Mouse (Mus musculus) MEL (cell line): ENCODE results near the gene Rftn2.

Source experiments
- CTCF ChIP-seq, 3 experiments: IDR thresholded peaks in 2 of 3; conservative IDR thresholded peaks in 1 of 3; 2 replicates each; pipeline ENCODE4 v1.5.1; 2011 to 2012; ENCODE audit warnings: low read length in 3 of 3, low read depth in 2 of 3, mild to moderate bottlenecking in 2 of 3, improper control_type of control experiment in 1 of 3, inconsistent platforms in 1 of 3, mixed read lengths in 1 of 3, moderate library complexity in 1 of 3; ENCODE audit not compliant: control insufficient read depth in 1 of 3, insufficient read depth in 1 of 3, poor library complexity in 1 of 3, severe bottlenecking in 1 of 3
- E2F4 ChIP-seq: IDR thresholded peaks from 2 replicates; pipeline ENCODE4 v1.6.1; 2011; ENCODE audit warnings: low read depth, low read length, improper control_type of control experiment, borderline replicate concordance
- EP300 ChIP-seq, 2 experiments: IDR thresholded peaks; 2 replicates each; pipeline ENCODE4 v1.6.1; 2011; ENCODE audit warnings: improper control_type of control experiment in 2 of 2, low read length in 2 of 2, low read depth in 1 of 2, mild to moderate bottlenecking in 1 of 2
- JUND ChIP-seq: IDR thresholded peaks from 2 replicates; pipeline ENCODE4 v1.6.1; 2011; ENCODE audit warnings: low read depth, mild to moderate bottlenecking, improper control_type of control experiment, low read length
- MAFK ChIP-seq: IDR thresholded peaks from 2 replicates; pipeline ENCODE4 v1.6.1; 2011; ENCODE audit warnings: low read depth, mild to moderate bottlenecking, low read length, improper control_type of control experiment, borderline replicate concordance
- POLR2A ChIP-seq, 2 experiments: IDR thresholded peaks; 2 replicates each; pipeline ENCODE4 v1.6.1; 2011 to 2012; ENCODE audit warnings: low read length in 2 of 2, mild to moderate bottlenecking in 2 of 2, control low read depth in 1 of 2, improper control_type of control experiment in 1 of 2, low read depth in 1 of 2, moderate library complexity in 1 of 2; ENCODE audit not compliant: control insufficient read depth in 1 of 2, insufficient read depth in 1 of 2, poor library complexity in 1 of 2
- TCF12 ChIP-seq: IDR thresholded peaks from 2 replicates; pipeline ENCODE4 v1.6.1; 2014; ENCODE audit warnings: low read depth, mild to moderate bottlenecking, inconsistent platforms, low read length, improper control_type of control experiment, moderate library complexity
- USF1 ChIP-seq: IDR thresholded peaks from 2 replicates; pipeline ENCODE4 v1.6.1; 2014; ENCODE audit warnings: low read depth, mild to moderate bottlenecking, inconsistent platforms, low read length, improper control_type of control experiment, moderate library complexity
- ZKSCAN1 ChIP-seq: IDR thresholded peaks from 2 replicates; pipeline ENCODE4 v1.6.1; 2012; ENCODE audit warnings: low read depth, mild to moderate bottlenecking, inconsistent platforms, low read length, improper control_type of control experiment, moderate library complexity
- ZNF384 ChIP-seq: IDR thresholded peaks from 2 replicates; pipeline ENCODE4 v1.6.1; 2012; ENCODE audit warnings: low read depth, mild to moderate bottlenecking, inconsistent platforms, low read length, improper control_type of control experiment

DNA sequence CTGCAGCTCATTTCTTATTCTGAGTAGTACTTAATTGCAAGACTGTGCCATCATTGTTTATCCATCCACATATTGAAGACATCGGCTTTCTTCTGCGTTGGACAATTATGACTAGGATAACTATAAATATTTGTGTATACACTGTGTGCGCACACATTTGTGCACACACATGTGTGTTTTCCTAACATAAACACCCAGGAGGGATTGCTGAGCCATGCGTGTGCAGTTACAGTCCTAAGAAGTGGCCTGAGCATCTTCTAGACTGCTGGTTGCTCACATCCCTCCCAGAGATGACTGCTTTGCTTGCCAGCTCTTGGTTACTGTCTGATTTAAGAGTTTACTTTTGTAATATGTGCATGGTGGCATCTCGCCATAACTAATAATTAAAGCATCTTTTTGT lies 44.2 kb downstream of the Rftn2 start:
- TF ChIP-seq ZNF384 (no peak), ZKSCAN1 (no peak), CTCF (IDR thresholded peaks at IDR 0.05 in 2 of 3, conservative IDR thresholded peaks at IDR 0.05 in 1 of 3; ENCODE audit: control insufficient read depth in 1 of 3, insufficient read depth in 1 of 3, low read depth in 2 of 3, low read length in 3 of 3, poor library complexity in 1 of 3, severe bottlenecking in 1 of 3) (no peak), TCF12 (no peak), EP300 (IDR thresholded peaks at IDR 0.05; ENCODE audit: low read depth in 1 of 2, low read length in 2 of 2) (no peak), MAFK (no peak), USF1 (no peak), JUND (no peak), POLR2A (IDR thresholded peaks at IDR 0.05; ENCODE audit: control insufficient read depth in 1 of 2, insufficient read depth in 1 of 2, low read depth in 1 of 2, low read length in 2 of 2, poor library complexity in 1 of 2) (no peak), E2F4 (no peak)
